Mouse (Mus musculus) T-helper 2 cell (primary cell): ENCODE measurements around the gene Slmap.
"Not testable (repeated sequence)": the region's sequence is repeated elsewhere in the genome, so short reads cannot be mapped to it uniquely, and the experiment has no call there.

Experiments used
- in situ Hi-C: fragments of 300-600 bp; cut with MboI, MseI; formaldehyde crosslinking; loops from one replicate; pipeline ENCODE4 v1.15.1; 2025; ENCODE audit warnings: high pct_unique_total_duplicates

Slmap gene

DNA sequence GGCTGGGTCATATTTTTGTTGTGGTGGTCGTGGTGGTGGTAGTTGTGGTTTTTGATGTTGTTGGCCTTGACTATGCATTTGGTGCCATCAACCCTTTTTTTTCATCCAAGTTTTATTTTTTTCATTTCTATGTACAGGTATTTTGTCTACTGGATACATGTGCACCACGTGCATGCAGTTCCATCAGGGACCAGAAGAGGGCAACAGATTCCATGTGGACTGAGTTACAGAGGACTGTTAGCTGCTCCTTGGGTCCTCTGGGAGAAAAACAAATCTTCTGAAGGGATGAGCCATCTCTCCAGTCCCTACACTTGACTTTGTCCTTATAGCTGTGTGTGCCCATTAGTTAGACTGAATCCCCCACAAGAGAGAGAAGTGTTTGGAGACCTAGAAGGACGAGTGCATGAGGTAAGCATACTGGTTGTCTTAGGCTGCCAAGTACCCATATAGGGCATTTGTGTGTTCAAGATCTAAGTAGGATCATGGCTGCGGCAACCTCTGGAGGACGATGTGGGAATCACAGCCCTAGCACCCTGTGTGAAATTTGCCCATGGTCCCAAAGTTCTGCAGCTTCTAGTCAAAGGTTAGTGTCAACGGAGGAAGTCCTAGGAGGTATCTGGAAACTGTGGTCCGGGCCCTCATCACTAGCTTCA, 136.1 kb downstream of the Slmap start:
- in situ Hi-C loops = no loop called here

DNA sequence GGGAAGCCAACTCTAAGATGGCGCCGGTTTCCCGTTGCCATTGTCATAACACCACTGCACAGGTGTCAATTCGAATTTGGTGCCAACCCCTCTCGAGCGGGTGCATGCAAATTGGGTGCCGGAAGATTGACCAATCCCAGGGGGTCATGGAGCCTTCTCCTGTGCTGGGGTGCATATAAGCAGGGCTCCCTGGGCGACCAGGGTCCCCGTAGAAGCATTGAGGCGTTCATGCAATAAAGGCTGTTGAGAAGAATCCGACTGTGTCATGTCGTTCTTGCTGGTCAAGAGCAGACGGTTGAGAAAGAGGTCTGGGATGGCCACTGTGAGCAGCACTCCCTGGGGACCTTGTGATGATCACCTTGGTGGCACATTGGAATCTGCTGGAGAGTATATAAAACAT, 142.9 kb downstream of the Slmap start:
- in situ Hi-C loops = no loop called here

GRCm38 (mm10) chr14:26388961-26389360, 145.8 kb downstream of the Slmap start:
- in situ Hi-C loops = not testable (repeated sequence)

- in situ Hi-C loops = not testable (repeated sequence)
Observed at GRCm38 (mm10) chr14:26386999-26387398, 147.7 kb downstream of the Slmap start.

DNA sequence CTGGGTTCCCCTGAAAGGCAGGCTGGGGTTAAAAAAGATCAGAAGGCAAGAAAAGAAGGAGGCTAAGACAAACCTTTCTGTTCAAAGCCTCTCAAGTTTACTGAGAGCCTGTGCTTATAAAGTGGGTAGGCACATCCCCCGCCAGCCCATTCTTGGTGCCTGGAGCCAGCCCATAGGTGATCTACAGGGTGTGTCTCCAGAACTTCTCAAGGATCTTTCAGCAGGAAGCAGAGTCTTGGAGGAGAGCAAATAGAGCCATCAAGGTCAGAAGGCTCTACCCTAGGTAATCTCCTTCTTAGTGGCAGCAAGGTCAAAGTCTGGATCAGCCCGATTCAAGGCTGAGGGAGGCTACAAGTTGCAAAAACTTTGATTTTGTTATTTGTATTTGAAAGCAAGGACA, 149.1 kb downstream of the Slmap start:
- in situ Hi-C loops = not testable (repeated sequence)

DNA sequence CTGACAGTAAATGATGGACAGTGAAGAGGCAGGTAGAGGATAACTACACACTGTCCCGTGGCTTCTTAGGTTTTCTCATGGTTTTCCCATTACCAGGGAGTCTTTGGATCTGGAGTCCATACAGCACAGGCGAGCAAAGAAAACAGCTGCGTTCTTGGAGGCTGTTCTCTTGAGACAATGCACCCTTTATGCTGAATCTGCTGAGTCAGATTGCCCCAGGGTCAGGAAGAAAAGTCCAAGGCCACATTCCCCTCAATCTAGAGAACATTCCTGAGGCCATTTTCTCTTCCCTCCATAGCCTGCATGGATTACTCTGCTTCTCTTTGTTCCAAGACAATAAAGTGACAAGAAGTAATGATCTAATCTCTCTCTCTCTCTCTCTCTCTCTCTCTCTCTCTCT, 155.7 kb downstream of the Slmap start:
- in situ Hi-C loops = no loop called here

GRCm38 (mm10) chr14:26376652-26377051, 158.1 kb downstream of the Slmap start:
- in situ Hi-C loops = no loop called here
